Mouse (Mus musculus) stomach, embryonic 16.5 days (tissue): ENCODE results near the gene Ephb3. TPM values are rescaled to one million over a fixed set of nuclear protein-coding genes. Genes with fewer than 3 reads are reported as not detected.
"Not testable (repeated sequence)": the region's sequence is repeated elsewhere in the genome, so short reads cannot be mapped to it uniquely, and the experiment has no call there.

Source experiments
- ATAC-seq: fragments of 200-750 bp; cut with Nextera tagmentation; 2 replicates; pipeline ENCODE4 v1.8.0; 2017; ENCODE audit warnings: moderate number of reproducible peaks, moderate TSS enrichment; ENCODE audit not compliant: insufficient read depth, low FRiP score
- H3K27ac ChIP-seq: fragments of 300-500 bp; sonication (generic); 2 replicates; pipeline ENCODE4 v1.5.1; 2014; ENCODE audit warnings: low read length
- H3K27me3 ChIP-seq: fragments of 300-500 bp; sonication (generic); 2 replicates; pipeline ENCODE4 v1.6.1; 2014; ENCODE audit warnings: low read length, control low read depth, mixed read lengths; ENCODE audit not compliant: control insufficient read depth, insufficient read depth
- H3K36me3 ChIP-seq: fragments of 300-500 bp; sonication (generic); 2 replicates; pipeline ENCODE4 v1.6.1; 2014; ENCODE audit warnings: low read length; ENCODE audit not compliant: control insufficient read depth, insufficient read depth
- H3K4me1 ChIP-seq: fragments of 300-500 bp; sonication (generic); 2 replicates; pipeline ENCODE4 v1.6.1; 2014; ENCODE audit warnings: low read length, control low read depth, mixed read lengths; ENCODE audit not compliant: control insufficient read depth, insufficient read depth
- H3K4me2 ChIP-seq: fragments of 300-500 bp; sonication (generic); 2 replicates; pipeline ENCODE4 v1.6.1; 2014; ENCODE audit warnings: low read depth, low read length, mixed read lengths
- H3K4me3 ChIP-seq: fragments of 300-500 bp; sonication (generic); replicated peaks from 2 replicates; pipeline ENCODE4 v1.5.1; 2014; ENCODE audit warnings: mild to moderate bottlenecking, low read length
- H3K9ac ChIP-seq: fragments of 300-500 bp; sonication (generic); 2 replicates; pipeline ENCODE4 v1.6.1; 2014; ENCODE audit warnings: low read length
- H3K9me3 ChIP-seq: fragments of 300-500 bp; sonication (generic); replicated peaks from 2 replicates; pipeline ENCODE4 v1.6.1; 2016; ENCODE audit warnings: low read length, control low read depth; ENCODE audit not compliant: control insufficient read depth
- WGBS: fragments of 180-500 bp; shearing (Covaris S2); extraction: QIAGEN DNeasy Blood & Tissue Kit; methylation state at CpG from one replicate; pipeline ENCODE4 v1.1.7; 2014; 5-methylcytosine and 5-hydroxymethylcytosine counted together
- polyA plus RNA-seq: library from polyadenylated mRNA; unstranded; fragments of >200 nt; fragmentation: Nextera tagmentation; extraction: Ambion mirVana; gene quantifications from 2 replicates; pipeline ENCODE4 v1.2.1, GENCODE M21; 2015

Ephb3 gene
- 20.6 and 22.1 TPM in 2 replicates for polyA plus RNA-seq

- Histone ChIP-seq H3K9ac (peak within 1 kb of the TSS; percentile 99), H3K27me3 (no peaks in the 10 kb centered on the region), H3K36me3 (no peaks in the 10 kb centered on the region), H3K4me2 (peak within 1 kb of the TSS; percentile 86), H3K27ac (peak within 1 kb of the TSS; percentile 84), H3K9me3 (no peaks in the 10 kb centered on the region), H3K4me3 (peak within 1 kb of the TSS; percentile 93), H3K4me1 (peaks cover 37% of the 10 kb centered on the region)
- under 1% methylated on average over 51 of the region's 51 CpGs for WGBS
- peak; percentile 98 for ATAC-seq
Measured at GRCm38 (mm10) chr16:21204367-21205092, at the start of gene Ephb3. Gene Ephb3, plus strand, starts transcription at chr16:21204755.

DNA sequence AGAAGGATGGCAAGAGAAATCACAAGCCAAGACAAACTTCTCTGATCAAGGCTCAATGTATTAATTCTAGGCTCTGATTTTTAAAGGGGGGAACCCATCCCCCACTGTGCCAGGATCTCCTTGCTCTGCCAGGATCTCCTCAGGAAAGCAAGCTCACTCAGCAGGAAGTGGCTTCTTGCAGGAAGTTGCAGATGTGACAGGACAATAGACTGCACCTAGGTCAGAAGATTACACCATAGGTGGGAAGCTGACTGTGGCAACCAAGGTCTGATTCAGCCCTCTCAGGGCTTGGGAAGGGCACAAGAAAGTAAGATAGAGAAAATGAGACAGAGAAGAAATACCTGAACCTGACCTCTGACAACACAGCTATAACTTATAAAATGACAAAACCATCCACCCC, 48.3 kb upstream of the Ephb3 start:
- H3K4me1 ChIP-seq, H3K36me3 ChIP-seq, H3K4me3 ChIP-seq, H3K27ac ChIP-seq, H3K9me3 ChIP-seq, H3K4me2 ChIP-seq, ATAC-seq, H3K9ac ChIP-seq, H3K27me3 ChIP-seq: not testable (repeated sequence)

- not testable (repeated sequence) for H3K27me3 ChIP-seq, H3K4me2 ChIP-seq, H3K4me1 ChIP-seq, H3K9ac ChIP-seq, H3K36me3 ChIP-seq, H3K9me3 ChIP-seq, H3K4me3 ChIP-seq, ATAC-seq, H3K27ac ChIP-seq
- WGBS = 83% methylated on average over 1 of the region's 1 CpGs
Measured at GRCm38 (mm10) chr16:21159226-21159625, 45.3 kb upstream of the Ephb3 start.

DNA sequence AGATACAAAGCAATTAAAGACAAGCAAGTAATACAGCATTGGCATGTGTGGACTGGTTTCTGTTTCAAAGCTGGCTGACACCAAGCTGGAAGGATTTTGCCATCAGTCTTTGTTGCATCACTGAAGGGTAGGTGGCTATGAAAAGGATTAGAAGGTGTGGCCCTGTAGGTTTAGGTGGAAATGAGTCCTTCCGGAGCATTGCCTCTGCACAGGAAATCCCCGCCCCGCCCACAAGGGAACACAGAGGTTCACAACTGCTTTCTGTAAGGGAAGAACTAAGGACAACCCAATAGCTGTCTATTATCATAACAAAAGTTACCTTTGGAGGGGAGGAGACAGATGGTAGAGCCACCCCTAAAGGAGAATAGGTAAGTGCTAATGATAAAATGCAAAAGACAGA, 41.1 kb upstream of the Ephb3 start:
- 78% methylated on average over 3 of the region's 3 CpGs for WGBS

GRCm38 (mm10) chr16:21165343-21166220, 39.0 kb upstream of the Ephb3 start:
- H3K4me1 ChIP-seq, H3K4me2 ChIP-seq, H3K9ac ChIP-seq, H3K27ac ChIP-seq, H3K9me3 ChIP-seq, H3K27me3 ChIP-seq, H3K36me3 ChIP-seq, H3K4me3 ChIP-seq: not testable (repeated sequence)
- peak; percentile 64; the same call in 1 of the 2 replicates for ATAC-seq
- WGBS = 18% methylated on average over 17 of the region's 19 CpGs

More for the DNA sequence above, 41.1 kb upstream of the Ephb3 start:
- H3K4me3 ChIP-seq, H3K9ac ChIP-seq, H3K4me1 ChIP-seq, H3K36me3 ChIP-seq, ATAC-seq, H3K4me2 ChIP-seq, H3K27ac ChIP-seq, H3K9me3 ChIP-seq, H3K27me3 ChIP-seq: not testable (repeated sequence)

GRCm38 (mm10) chr16:21168730-21169129, 35.8 kb upstream of the Ephb3 start:
- Histone ChIP-seq H3K27me3 (no peaks in the 10 kb centered on the region), H3K9ac (no peak overlapping the region), H3K36me3 (no peaks in the 10 kb centered on the region), H3K4me3 (no peak overlapping the region), H3K9me3 (peaks cover 3% of the 10 kb centered on the region; the same call in 1 of the 2 replicates), H3K4me2 (no peak overlapping the region), H3K27ac (no peak overlapping the region), H3K4me1 (no peaks in the 10 kb centered on the region)
- WGBS = 90% methylated on average over 13 of the region's 13 CpGs
- no peak for ATAC-seq

- no peak for ATAC-seq
- no peak overlapping the region for H3K27ac ChIP-seq
- no peaks in the 10 kb centered on the region for H3K27me3 ChIP-seq
- H3K9me3 ChIP-seq = peaks cover 3% of the 10 kb centered on the region; the same call in 1 of the 2 replicates
- no peak overlapping the region for H3K9ac ChIP-seq
- no peaks in the 10 kb centered on the region for H3K4me1 ChIP-seq
- H3K36me3 ChIP-seq = no peaks in the 10 kb centered on the region
- H3K4me2 ChIP-seq = no peak overlapping the region
- WGBS = no CpG with 5 or more reads among the region's 1 CpGs
- H3K4me3 ChIP-seq = no peak overlapping the region
Measured at GRCm38 (mm10) chr16:21175236-21175635, 29.3 kb upstream of the Ephb3 start.

GRCm38 (mm10) chr16:21182108-21182507, 22.4 kb upstream of the Ephb3 start:
- no peak overlapping the region for H3K9ac ChIP-seq
- no peaks in the 10 kb centered on the region for H3K4me1 ChIP-seq
- no peak for ATAC-seq
- 58% methylated on average over 1 of the region's 1 CpGs for WGBS
- no peaks in the 10 kb centered on the region for H3K36me3 ChIP-seq
- no peak overlapping the region for H3K27ac ChIP-seq
- no peaks in the 10 kb centered on the region for H3K27me3 ChIP-seq
- no peak overlapping the region for H3K4me2 ChIP-seq
- H3K4me3 ChIP-seq = no peak overlapping the region
- no peaks in the 10 kb centered on the region for H3K9me3 ChIP-seq

- Histone ChIP-seq H3K27me3 (no peaks in the 10 kb centered on the region), H3K4me1 (no peaks in the 10 kb centered on the region), H3K4me3 (no peak overlapping the region), H3K9ac (no peak overlapping the region), H3K27ac (no peak overlapping the region), H3K9me3 (no peaks in the 10 kb centered on the region), H3K4me2 (no peak overlapping the region), H3K36me3 (no peaks in the 10 kb centered on the region)
- no peak for ATAC-seq
Measured at GRCm38 (mm10) chr16:21184697-21185096, 19.9 kb upstream of the Ephb3 start.
